Mouse (Mus musculus) spleen, embryonic (tissue): ENCODE results near the gene Dlat.

Experiments
- CTCF ChIA-PET: fragments of 350-600 bp; sonication (Branson Sonifier 250); formaldehyde crosslinking; loops from one replicate; lab custom pipeline; 2022; lab: Charles Lee

Dlat gene

DNA sequence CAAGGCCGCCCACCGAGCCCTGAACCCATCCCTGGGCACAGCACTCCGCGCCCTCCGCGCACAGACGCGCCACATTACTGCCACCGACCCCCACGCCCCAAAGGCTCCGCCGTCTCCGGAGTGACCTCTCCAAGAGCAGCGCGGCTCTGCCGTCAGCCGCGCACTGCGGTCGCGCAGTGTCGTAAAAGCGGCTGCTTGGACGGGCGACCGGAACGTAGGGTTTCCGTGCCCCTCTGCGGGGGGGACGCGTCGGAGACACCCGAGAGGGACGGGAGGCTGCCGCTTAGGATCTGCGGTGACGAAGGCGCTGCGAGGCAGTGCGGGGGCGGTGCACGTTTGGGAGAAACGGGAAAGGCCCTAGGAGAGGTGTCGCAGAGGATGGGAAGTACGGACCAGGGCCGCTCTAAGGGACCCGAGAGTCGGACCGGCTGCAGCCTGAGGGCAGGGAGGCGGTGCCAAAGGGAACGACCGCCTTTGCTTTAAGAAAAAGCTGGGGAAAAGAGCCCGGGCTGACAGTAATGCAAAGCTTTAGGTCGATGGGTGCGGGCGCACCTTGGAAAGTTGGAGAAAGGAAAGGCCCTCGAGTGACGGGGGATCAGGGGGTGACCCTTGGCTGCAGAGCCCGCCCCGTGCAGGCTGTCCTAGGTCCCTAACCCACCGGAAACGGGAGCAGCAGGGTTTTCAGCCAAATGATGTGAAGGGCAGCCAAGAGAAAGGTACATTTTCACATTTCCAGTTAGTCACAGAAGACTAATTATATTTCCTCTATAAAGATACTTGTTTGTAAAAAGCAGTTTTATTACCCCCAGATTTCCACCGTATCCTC lies at the start of gene Dlat:
Dlat (minus strand) TSS at position 389 of the 826 bp plus-strand sequence.
- CTCF ChIA-PET: interaction anchor here (0.7 kb wide), 1 partner anchor 415 kb away, joined by 5 read pairs; no protein-coding TSS in a partner anchor

DNA sequence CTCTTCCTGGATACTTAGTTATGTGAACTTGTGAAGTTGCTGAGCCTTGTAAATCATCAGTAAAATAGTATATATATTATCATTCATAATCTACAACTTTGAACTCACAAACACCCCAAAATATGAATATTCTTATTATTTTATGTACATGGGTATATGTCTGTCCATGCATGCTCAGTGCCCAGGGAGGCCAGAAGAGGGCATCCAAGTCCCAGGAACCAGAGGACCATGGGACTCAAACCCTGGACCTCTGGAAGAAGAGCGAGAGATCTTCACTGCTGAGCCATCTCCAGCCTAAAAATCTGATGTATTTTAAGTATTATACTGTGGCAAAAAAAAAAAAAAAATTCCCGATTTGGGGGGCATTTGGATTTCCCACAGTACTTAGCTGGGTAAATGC lies 49.5 kb upstream of the Dlat start:
- CTCF ChIA-PET: interaction anchor here (0.7 kb wide), 1 partner anchor 30 kb away, joined by 3 read pairs; the partner anchor contains the start of gene Dixdc1

DNA sequence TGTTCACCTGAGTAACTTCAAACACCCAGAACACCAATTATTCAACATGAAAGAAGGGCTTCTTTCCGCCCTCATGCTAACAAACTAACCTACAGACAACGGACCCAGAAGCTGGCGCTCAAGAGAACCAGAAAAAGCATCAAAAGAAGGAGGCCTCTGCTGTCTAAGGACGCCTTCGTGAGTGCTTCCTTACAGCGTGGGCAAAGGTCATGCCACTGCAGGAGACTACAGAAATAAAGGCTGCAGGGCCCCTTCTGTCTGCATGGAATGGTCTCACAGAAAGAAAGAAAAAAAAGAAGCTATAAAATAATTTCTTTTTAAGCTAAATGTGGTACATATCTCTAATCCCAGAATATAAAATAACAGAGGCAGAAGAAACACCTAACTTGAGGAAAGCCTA lies 45.3 kb upstream of the Dlat start:
- CTCF ChIA-PET: no interaction called here

DNA sequence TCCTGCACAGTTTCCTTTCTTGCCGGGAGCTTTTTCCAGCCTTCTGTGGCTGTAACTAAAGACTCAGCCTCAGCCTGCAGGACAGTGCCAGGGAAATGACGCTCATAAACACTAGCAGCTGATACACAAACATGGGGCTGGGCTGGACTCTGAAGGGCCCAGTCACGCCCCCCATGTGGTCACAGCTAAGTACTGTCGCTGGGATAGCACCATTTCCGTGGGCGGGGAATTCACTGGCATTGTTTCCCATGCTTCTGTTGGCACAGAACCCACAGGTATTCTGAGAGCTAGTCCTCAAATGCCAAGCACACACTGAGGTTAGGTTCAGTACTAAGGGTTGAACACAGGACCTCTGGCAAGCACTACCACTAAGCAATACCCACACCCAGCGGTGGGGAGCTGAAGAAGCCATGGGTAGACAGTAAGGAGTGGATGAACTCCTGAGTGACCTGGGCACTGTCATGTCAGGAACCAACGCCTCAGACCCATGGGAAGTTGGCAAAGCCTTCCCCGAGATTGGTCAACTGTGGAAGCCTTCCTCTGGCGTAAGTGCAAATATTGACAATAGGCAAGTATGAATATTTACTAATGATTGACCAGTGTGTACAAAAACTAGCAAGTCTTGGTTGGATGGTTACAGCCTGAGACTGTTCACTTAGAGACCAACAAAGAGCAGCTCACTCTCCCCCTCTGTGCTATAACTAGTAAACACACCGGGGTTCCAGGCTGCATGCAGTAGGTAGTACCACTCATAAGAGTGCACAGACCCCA lies 41.5 kb upstream of the Dlat start:
- CTCF ChIA-PET: no interaction called here

DNA sequence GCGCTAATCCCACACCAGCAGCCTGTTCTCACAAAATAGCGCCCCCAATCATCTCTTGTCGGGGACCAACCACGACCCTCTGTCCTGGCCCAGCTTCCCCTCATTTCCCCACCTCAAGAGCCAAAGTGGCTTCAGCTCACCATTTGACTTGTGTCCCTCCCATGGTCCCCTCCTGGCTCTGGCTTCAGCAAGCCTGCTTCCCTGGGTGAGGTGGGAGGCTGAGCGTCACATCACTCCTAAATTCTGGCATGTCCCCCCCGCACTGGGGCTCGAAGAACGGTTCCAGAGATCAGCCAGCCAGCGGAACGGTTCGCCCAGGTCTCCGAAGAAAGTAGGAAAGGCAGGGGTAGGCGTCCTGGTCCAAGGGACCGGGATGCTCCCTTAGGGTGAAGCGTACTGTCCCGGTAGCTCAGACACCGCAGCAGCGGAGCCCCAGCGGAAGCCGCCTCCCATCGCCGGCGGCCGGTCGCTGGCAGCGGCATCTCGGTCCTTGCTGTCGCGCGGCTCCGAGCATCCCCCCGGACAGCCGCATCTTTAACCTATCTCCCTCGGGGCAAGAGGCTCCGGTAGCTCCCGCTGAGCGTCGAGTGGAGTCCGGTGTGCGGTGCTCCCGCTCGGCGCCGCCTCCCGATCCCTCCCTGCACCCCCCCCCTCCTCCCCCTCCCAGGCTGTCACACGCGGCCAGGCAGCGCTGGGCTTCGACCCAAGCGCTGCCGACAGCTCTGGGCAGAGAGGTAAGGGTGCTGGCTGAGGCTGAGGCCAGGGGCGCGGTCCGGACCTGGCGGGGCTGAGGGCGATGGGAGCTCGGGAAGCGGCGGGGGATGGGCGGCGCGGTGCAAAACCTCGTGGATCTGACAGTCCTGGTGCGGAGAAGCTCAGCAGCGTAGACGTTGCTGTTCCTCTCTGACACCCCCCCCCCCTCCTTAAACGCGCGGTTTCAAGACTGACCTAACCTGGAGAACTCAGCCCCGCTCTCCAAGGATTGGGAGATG lies 39.1 kb upstream of the Dlat start:
- CTCF ChIA-PET: no interaction called here

DNA sequence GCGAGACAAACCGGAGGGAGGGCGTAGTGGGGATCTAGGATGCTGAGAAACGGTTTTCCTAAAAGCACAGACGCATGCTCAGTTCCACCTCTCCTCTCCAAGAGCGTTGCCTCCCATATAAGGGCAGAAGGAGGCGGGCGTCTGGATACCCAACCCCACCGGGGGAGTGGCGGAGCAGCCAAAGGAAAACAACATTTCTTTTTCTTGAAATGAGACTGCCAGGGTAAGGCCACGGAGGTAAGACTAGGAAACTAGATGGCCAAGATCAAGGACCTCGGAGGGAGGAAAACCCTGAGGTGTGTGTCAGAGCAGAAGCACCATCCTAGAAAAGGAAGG lies 38.1 kb upstream of the Dlat start:
- CTCF ChIA-PET: no interaction called here

DNA sequence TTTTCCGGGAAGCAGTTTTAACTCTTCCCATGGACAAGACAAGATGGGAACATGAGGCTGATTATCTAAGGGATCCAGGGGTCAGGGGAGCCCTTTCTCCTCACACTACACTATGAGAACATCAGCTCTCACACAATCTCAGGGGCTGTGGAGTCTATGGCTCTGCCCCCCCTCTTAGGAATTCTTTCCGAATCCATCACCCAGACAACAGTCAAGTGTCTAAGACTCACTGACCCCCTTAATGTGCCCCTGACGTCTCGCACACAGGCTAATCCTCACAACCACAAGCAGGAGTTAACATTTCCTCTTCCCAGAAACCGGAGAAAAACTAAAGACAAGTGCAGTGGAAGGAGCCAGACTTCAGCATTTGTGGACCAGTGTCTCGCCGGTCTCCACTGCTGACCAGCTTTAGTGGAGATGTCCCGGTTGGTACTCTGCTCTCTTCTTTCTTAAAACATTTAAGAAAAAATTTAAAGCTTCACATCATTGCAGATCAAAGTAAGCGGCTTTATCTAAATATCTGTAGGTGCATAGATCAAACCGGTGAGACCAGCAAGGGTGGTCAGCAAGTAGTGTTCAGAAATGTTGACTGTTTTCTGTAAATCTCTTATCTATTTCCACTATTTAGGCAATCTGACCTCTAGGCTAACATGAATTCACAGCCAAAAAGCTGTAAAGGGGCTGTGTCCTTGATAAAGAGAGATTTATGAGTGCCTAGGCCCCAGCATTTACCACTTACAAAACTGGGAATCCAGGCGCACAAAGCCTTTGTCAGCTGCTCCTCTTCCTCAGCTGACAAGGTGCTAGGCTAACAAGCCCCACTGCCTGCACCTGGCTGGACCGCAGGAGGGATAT lies 37.5 kb upstream of the Dlat start:
- CTCF ChIA-PET: no interaction called here

DNA sequence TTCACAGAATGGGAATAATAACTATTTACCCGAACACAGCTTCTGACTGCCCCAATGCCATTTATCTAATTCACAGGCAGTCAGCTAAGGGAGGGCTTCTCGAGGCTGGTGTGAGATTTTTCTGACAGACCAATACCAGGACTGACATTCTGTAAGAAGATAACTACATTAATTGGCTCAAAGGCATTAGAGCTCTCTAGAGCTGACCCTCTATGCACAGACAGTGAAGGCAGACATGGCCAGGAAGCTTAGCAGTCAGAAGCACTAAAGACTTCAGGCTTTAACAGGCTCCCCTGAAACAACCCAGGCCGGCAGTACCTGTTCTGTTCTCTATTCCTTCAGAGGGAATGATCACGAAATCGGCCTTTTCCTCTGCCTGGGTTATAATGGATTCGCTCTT lies 35.6 kb upstream of the Dlat start:
- CTCF ChIA-PET: no interaction called here

DNA sequence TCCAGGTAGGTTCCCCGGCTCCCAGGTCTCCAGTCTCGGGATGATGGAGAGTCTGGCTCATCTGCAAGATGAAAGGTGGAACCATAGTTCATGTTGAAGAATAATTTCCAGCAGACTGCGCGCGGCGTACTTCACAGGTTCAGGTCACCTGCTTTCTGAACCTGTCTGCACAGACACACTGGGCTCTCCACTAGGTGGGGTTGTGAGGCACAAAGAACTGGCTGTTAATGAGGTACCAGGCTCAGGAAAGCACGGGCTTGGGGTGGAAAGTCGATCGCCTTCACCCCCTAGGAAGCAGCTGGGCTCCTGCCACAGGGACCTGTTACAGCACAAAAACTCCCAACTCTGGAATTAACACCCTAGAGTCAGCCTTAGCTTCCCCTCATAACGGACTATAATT lies 34.1 kb upstream of the Dlat start:
- CTCF ChIA-PET: no interaction called here

DNA sequence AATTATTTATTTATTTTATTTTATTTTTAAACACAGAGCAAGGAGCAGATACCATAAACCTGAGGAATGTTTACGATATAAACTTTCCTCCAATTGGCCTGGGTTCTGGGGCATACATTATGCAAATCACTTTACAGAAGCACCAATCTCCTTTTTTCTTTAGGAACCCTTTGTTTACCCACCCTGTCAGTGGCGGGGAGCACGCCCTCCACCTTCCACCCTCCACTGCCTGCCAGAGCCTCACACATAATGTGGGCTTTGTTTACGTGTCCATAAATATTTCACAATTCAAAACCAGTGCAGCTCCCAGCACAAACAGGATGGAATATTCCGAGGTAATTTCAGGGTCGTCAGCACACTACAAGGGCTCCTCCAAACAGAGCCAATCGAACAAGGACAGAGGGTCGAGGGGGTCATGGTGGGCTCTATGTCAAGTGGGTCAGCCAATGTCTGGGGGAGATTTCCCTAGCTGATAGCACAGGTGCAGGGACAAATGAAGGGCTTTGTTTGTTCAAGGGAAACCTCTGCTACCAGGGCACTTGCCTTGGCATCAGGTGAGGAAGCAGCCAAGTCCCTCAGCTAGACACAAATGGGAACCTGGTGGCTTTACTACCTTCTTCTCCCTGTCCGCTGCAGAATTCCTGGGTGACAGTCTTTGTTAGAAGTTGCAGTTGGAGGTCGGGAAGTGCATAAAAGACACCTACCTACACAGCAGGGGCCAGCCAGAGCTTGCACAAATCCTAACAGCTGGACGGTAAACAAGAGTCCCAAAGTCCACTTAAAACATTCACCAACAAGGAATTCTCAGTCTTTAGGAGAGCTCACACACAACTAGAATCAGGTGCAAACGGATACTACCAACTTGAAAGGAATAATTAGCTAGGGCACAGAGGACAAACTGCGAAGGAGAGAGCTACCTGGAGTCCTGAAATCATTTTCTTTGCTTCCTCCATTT lies 33.3 kb upstream of the Dlat start:
- CTCF ChIA-PET: interaction anchor here (0.6 kb wide), 1 partner anchor 361 kb away, joined by 3 read pairs; no protein-coding TSS in a partner anchor

DNA sequence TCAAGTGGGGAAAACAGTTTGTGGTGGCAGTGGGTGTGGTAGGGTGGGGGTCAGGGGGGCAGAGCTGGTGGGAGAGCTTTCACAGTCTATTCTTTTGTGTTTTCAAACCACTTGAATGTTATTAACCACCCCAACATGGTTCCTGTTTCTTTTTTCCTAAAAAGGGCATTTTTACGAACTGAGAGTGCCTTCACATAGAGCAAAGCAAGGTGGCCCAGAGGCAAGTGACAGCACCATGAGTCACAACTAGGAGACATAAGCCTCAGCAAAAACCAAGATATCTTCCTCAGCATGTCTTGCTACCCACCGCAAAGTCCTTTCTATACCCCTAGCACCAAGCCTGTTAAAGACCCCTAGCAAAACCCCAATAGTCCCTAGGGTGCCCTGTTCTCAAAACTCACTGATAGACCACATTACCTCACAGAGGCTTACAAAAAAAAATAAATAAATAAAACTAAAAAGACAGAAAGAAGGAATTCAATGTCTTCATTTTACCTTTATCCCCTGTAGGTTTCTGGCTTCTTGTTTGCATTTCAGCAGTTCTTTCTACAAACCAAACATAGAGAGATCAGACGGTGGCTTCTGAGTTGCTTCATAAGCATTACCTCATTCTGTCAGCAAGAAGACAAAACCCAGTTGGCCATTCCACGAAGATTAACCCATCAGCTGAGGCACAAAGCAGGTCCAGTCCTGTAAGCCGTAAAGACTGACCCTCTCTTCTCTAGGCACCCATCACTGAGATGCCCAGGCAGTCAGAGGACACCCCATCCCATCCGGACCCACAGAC lies 27.5 kb upstream of the Dlat start:
- CTCF ChIA-PET: no interaction called here

DNA sequence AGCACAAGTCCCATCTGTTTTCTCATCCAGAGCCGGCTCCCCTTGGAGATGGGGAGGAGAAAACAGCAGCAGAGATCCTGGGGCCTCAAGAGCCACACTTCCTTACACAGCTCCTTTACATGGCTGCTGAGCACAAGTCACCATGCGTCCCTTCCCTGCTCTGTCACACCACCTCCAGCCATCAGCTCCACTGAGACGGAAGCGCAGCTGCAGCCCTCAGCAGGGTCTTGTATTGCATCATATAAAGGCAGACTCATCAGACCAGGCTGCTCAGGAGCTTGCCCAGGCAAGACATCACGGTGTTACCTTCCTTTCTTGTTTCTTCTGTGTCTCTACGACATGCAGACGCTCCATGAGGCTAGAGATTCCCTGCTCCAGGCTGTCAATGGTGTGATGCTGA lies 22.1 kb upstream of the Dlat start:
- CTCF ChIA-PET: no interaction called here

DNA sequence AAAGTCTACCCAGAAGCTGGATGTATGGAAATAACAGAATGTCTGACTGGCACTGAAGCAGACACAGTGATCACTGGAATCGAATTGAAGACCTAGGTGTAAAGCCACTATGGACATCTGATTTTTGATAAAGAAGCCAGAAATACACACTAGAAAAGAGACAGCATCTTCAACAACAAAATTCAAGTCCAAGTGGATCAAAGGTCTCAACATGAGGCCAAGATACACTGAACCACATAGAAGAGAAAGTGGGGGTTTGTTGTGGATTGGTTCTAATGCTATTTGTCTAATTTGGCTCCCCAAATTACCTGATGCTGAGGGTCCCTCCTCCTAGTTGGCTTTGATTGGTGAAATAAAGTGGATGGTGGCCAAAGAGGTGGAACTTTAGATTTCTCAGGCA lies 19.8 kb upstream of the Dlat start:
- CTCF ChIA-PET: no interaction called here

DNA sequence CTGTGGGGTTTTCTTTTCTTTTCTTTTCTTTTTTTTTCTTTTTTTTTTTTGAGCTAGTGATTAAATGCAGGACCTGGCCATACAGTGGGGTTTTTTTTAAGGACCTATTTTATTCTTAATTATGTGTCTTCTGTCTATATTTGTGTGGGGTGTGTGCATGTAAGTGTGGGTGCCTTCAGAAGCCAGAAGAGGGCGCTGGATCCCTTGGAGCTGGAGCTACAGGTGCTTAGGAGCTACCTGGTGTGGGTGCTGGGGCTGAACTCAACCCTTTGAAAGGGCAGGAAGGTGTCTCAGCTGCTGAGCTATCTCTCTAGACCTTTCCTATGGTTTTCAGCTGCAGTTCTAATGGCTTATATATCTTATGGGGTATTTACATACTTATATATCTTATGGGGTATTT lies 15.2 kb upstream of the Dlat start:
- CTCF ChIA-PET: interaction anchor here (0.6 kb wide), 1 partner anchor 210 kb away, joined by 7 read pairs; no protein-coding TSS in a partner anchor

DNA sequence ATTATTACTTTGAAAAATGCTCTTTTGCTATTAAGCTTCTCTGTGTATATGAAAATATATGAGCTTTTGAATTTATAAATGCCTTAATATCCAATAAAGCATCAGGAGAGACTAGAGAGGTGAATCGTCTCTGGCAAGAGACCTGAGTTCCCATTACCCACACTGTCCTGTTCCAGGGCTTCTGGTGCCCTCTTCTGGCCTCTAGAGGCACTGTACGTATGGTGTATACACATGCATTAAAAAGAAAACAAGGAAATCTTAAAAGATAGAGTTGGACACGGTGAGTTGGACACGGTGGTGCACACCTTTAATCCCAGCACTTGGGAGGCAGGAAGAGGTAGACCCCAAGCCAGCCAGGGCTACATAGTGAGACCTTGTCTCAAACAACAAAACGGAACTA lies 11.1 kb upstream of the Dlat start:
- CTCF ChIA-PET: interaction anchor here (0.5 to 1.4 kb wide), 3 partner anchors 23 to 1721 kb away, joined by 3 to 4 read pairs (median 3); no protein-coding TSS in a partner anchor

DNA sequence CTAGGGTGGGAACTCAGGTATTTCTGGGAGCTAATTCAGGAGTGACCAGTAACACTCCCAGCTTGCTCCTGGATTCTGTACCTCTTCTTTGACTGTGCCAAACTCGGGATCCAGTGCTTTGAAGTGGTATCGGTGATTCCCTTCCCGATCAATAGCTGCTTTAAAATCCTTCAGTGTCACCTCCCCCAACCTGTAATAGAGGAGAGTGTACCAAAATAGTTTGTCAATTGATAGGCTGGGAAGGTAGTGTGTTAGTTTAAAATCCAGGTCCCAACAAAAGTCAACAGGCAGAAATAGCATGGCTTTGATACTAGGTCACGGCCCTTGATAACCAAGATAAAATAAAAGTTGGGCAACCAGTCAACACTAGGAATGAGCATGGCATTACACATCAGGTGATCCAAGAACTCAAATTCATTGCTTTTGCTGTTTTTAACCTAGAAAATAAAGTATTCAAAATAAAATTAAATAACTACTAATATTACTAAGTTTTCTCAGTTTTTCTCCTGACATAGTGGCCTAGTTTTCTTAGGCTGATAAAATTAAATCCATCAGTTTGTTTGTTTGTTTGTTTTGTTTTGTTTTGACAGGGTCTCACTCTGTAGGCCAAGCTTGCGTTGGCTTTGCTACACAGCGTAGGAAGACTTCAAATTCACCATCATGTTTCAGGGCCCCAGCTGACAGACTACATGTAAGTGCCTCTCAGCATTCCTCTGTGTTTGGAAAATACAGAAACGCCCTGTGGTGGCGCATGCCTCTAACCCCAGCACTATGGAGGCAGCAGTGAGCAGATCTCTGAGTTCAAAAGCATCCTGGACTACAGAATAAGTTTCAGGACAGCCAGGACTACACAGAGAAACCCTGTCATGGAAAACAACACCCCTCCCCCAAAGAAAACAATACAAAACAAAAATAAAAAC lies 8.3 kb upstream of the Dlat start:
- CTCF ChIA-PET: no interaction called here

DNA sequence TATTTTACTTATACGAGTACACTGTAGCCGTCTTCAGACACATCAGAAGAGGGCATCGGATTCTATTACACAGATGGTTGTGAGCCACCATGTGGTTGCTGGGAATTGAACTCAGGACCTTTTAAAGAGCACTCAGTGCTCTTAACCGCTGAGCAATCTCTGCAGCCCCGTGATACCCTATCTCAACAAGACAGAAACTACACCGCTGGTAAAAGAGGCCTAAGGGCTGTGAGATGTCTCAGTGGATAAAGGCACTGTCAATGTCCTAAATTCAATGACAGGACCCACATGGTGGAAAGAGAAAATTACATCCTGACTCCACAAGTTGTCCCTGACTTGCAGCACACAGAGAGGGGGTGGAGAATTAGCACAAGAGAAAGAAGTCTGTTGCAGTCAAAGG lies 6.9 kb upstream of the Dlat start:
- CTCF ChIA-PET: no interaction called here
